Mouse (Mus musculus) myocyte (in vitro differentiated cells): ENCODE data around the gene Tex14. TPM values are rescaled to one million over a fixed set of nuclear protein-coding genes. Genes with fewer than 3 reads are reported as not detected.
"Not testable (repeated sequence)": the region's sequence is repeated elsewhere in the genome, so short reads cannot be mapped to it uniquely, and the experiment has no call there.

Source experiments
- H3K27me3 ChIP-seq: one replicate; pipeline ENCODE4 v1.6.1; 2011; ENCODE audit not compliant: control insufficient read depth, insufficient read depth, insufficient read length
- H3K36me3 ChIP-seq: one replicate; pipeline ENCODE4 v1.6.1; 2011; ENCODE audit not compliant: control insufficient read depth, insufficient read depth
- H3K4me2 ChIP-seq: one replicate; pipeline ENCODE4 v1.6.1; 2011; ENCODE audit warnings: low read depth, control low read depth
- H3K4me3 ChIP-seq: one replicate; pipeline ENCODE4 v1.5.1; 2011; ENCODE audit warnings: mild to moderate bottlenecking, control low read depth, moderate library complexity
- H3K79me2 ChIP-seq: one replicate; pipeline ENCODE4 v1.6.1; 2011; ENCODE audit not compliant: control insufficient read depth, insufficient read depth
- H3ac ChIP-seq: one replicate; pipeline ENCODE4 v1.6.1; 2011; ENCODE audit not compliant: control insufficient read depth, insufficient read length
- CEBPB ChIP-seq: IDR thresholded peaks from 2 replicates; pipeline ENCODE4 v1.6.1; 2011; ENCODE audit warnings: mild to moderate bottlenecking, moderate library complexity; ENCODE audit not compliant: poor library complexity, insufficient read depth, severe bottlenecking
- E2F4 ChIP-seq: IDR thresholded peaks from one replicate; pipeline ENCODE4 v1.6.1; 2011; ENCODE audit warnings: mild to moderate bottlenecking, control low read depth, moderate library complexity; ENCODE audit not compliant: insufficient read depth
- MAX ChIP-seq: IDR thresholded peaks from one replicate; pipeline ENCODE4 v1.6.1; 2011; ENCODE audit warnings: low read depth, mild to moderate bottlenecking, control low read depth
- MYOD1 ChIP-seq, 3 experiments: IDR thresholded peaks; one replicate each; pipeline ENCODE4 v1.6.1; 2011; ENCODE audit warnings: control low read depth in 2 of 3, low read depth in 2 of 3, mild to moderate bottlenecking in 2 of 3, moderate library complexity in 1 of 3; ENCODE audit not compliant: insufficient read length in 2 of 3, control insufficient read depth in 1 of 3
- MYOG ChIP-seq, 3 experiments: IDR thresholded peaks; one replicate each; pipeline ENCODE4 v1.6.1; 2011; ENCODE audit warnings: control low read depth in 2 of 3, low read depth in 2 of 3, mild to moderate bottlenecking in 2 of 3; ENCODE audit not compliant: insufficient read length in 2 of 3, control insufficient read depth in 1 of 3, insufficient read depth in 1 of 3
- POLR2A ChIP-seq: IDR thresholded peaks from one replicate; pipeline ENCODE4 v1.6.1; 2011; ENCODE audit warnings: low read depth, mild to moderate bottlenecking, control low read depth, moderate library complexity; ENCODE audit not compliant: insufficient read length
- POLR2AphosphoS2 ChIP-seq: IDR thresholded peaks from one replicate; pipeline ENCODE4 v1.6.1; 2011; ENCODE audit warnings: low read depth, control low read depth; ENCODE audit not compliant: insufficient read length
- REST ChIP-seq: IDR thresholded peaks from one replicate; pipeline ENCODE4 v1.6.1; 2011; ENCODE audit warnings: mild to moderate bottlenecking, control low read depth, moderate library complexity; ENCODE audit not compliant: insufficient read depth, insufficient read length
- SRF ChIP-seq: IDR thresholded peaks from one replicate; pipeline ENCODE4 v1.6.1; 2011; ENCODE audit warnings: low read depth; ENCODE audit not compliant: control insufficient read depth, insufficient read length
- TCF12 ChIP-seq: IDR thresholded peaks from one replicate; pipeline ENCODE4 v1.6.1; 2011; ENCODE audit warnings: mild to moderate bottlenecking, control low read depth; ENCODE audit not compliant: poor library complexity, insufficient read depth, severe bottlenecking
- TCF3 ChIP-seq: IDR thresholded peaks from one replicate; pipeline ENCODE4 v1.6.1; 2011; ENCODE audit warnings: low read depth, control low read depth; ENCODE audit not compliant: insufficient read length
- USF1 ChIP-seq: IDR thresholded peaks from one replicate; pipeline ENCODE4 v1.6.1; 2011; ENCODE audit warnings: low read depth, mild to moderate bottlenecking, control low read depth, moderate library complexity
- polyA plus RNA-seq: library from polyadenylated mRNA; unstranded; fragments of >200 nt; fragmentation: generic; extraction: Trizol; gene quantifications from one replicate; pipeline ENCODE4 v1.2.1, GENCODE M21; 2012; ENCODE audit warnings: missing spikeins

Gene Tex14
- polyA plus RNA-seq, 1 experiment, result 0.13 TPM

- Histone ChIP-seq H3ac (no peak overlapping the region), H3K79me2 (no peaks in the 10 kb centered on the region), H3K36me3 (no peaks in the 10 kb centered on the region), H3K27me3 (no peaks in the 10 kb centered on the region), H3K4me2 (no peak overlapping the region), H3K4me3 (no peak overlapping the region)
- no peak for TF ChIP-seq POLR2AphosphoS2
- no peak for TF ChIP-seq POLR2A
- no peak for TF ChIP-seq TCF12
- TF ChIP-seq TCF3, result no peak
- TF ChIP-seq MYOG (IDR thresholded peaks at IDR 0.05; ENCODE audit: control insufficient read depth in 1 of 3, insufficient read depth in 1 of 3, insufficient read length in 2 of 3, low read depth in 2 of 3), result no peak
- TF ChIP-seq MYOD1 (IDR thresholded peaks at IDR 0.05; ENCODE audit: control insufficient read depth in 1 of 3, insufficient read length in 2 of 3, low read depth in 2 of 3), result no peak
- TF ChIP-seq CEBPB, result no peak
- TF ChIP-seq E2F4, result no peak
- no peak for TF ChIP-seq REST
- no peak for TF ChIP-seq USF1
- TF ChIP-seq MAX, result no peak
- TF ChIP-seq SRF, result no peak
Measured at GRCm38 (mm10) chr11:87460566-87460965, 55.7 kb downstream of the Tex14 start.

GRCm38 (mm10) chr11:87461780-87462460 lies 57.1 kb downstream of the Tex14 start:
- H3K36me3 ChIP-seq, H3K79me2 ChIP-seq, H3K4me3 ChIP-seq, H3ac ChIP-seq, H3K27me3 ChIP-seq: not testable (repeated sequence)
- peak overlapping the region; percentile 73 for H3K4me2 ChIP-seq
- peak; percentile 49 for TF ChIP-seq POLR2A

- TF ChIP-seq CEBPB, result peak; percentile 55; the same call in 1 of the 2 replicates
- no peak for TF ChIP-seq POLR2AphosphoS2
- H3K79me2 ChIP-seq, result no peaks in the 10 kb centered on the region
- H3ac ChIP-seq, result no peak overlapping the region
- no peaks in the 10 kb centered on the region for H3K27me3 ChIP-seq
- H3K4me3 ChIP-seq, result no peak overlapping the region
- no peaks in the 10 kb centered on the region for H3K36me3 ChIP-seq
- H3K4me2 ChIP-seq, result no peak overlapping the region
Measured at GRCm38 (mm10) chr11:87462461-87463242, 57.8 kb downstream of the Tex14 start.

GRCm38 (mm10) chr11:87463243-87463540 lies 58.3 kb downstream of the Tex14 start:
- Histone ChIP-seq H3K4me3 (no peak overlapping the region), H3K79me2 (no peaks in the 10 kb centered on the region), H3ac (no peak overlapping the region), H3K36me3 (no peaks in the 10 kb centered on the region), H3K4me2 (no peak overlapping the region), H3K27me3 (no peaks in the 10 kb centered on the region)
- TF ChIP-seq TCF3 (no peak), MYOD1 (IDR thresholded peaks at IDR 0.05; ENCODE audit: control insufficient read depth in 1 of 3, insufficient read length in 2 of 3, low read depth in 2 of 3) (no peak), USF1 (no peak)

- not testable (repeated sequence) for H3K27me3 ChIP-seq, H3K36me3 ChIP-seq, H3K4me3 ChIP-seq, H3K4me2 ChIP-seq, H3ac ChIP-seq, H3K79me2 ChIP-seq
Measured at GRCm38 (mm10) chr11:87463792-87464430, 59.0 kb downstream of the Tex14 start.
